Mouse (Mus musculus): Measurements from ENCODE around the gene Strbp. TPM values are rescaled to one million over a fixed set of nuclear protein-coding genes. Genes with fewer than 3 reads are reported as not detected.

Strbp gene
- polyA plus RNA-seq, 1 experiment from 2014 or later: 57.2 TPM

DNA sequence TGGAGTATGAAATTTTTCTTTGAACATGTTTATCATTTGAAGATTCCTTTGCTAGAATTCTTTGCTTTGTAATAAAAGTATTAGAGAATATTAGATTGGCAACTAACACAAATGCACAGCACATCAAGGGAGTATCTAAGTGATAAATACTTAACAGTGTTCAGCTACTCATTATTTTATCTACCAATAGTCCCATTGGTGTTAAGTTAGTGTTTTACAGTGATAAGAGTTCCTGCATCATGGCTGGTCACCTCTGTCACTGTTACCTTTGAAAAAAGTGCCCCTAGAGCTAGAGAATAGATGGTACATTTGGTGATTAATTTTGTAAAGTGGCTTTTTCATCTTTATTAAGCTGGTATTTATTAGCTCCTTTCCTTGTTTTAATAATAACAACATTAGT is 217.3 kb downstream of the Strbp start:
- H3K4me1 ChIP-seq (ENCODE audit: control insufficient read depth, insufficient read depth, low read length): no peaks in the 10 kb centered on the region
- ATAC-seq (ENCODE audit: low FRiP score, low TSS enrichment): no peak
- H3K4me3 ChIP-seq (ENCODE audit: low read length): no peak overlapping the region
- no peaks in the 10 kb centered on the region for H3K9me3 ChIP-seq (ENCODE audit: control insufficient read depth, low read length)
- H3K27ac ChIP-seq (ENCODE audit: low read depth, low read length): no peak overlapping the region
- no peaks in the 10 kb centered on the region for H3K27me3 ChIP-seq (ENCODE audit: control insufficient read depth, insufficient read depth, low read length)
- no peak overlapping the region for H3K4me2 ChIP-seq (replicated peaks; ENCODE audit: low read depth, low read length)
- peaks cover 56% of the 10 kb centered on the region for H3K36me3 ChIP-seq (ENCODE audit: control insufficient read depth, insufficient read depth, low read length)
- H3K9ac ChIP-seq (ENCODE audit: low read depth, low read length): no peak overlapping the region

GRCm38 (mm10) chr2:37485370-37485769 is 218.3 kb downstream of the Strbp start:
- no peak overlapping the region for H3K9ac ChIP-seq (ENCODE audit: low read depth, low read length)
- WGBS: 84% methylated on average over 1 of the region's 1 CpGs
- no peaks in the 10 kb centered on the region for H3K4me1 ChIP-seq (ENCODE audit: control insufficient read depth, insufficient read depth, low read length)
- H3K27ac ChIP-seq (ENCODE audit: low read depth, low read length): no peak overlapping the region
- no peak overlapping the region for H3K4me2 ChIP-seq (replicated peaks; ENCODE audit: low read depth, low read length)
- H3K9me3 ChIP-seq (ENCODE audit: control insufficient read depth, low read length): no peaks in the 10 kb centered on the region
- H3K4me3 ChIP-seq (ENCODE audit: low read length): no peak overlapping the region
- no peaks in the 10 kb centered on the region for H3K27me3 ChIP-seq (ENCODE audit: control insufficient read depth, insufficient read depth, low read length)
- peaks cover 56% of the 10 kb centered on the region for H3K36me3 ChIP-seq (ENCODE audit: control insufficient read depth, insufficient read depth, low read length)
- no peak for ATAC-seq (ENCODE audit: low FRiP score, low TSS enrichment)

- Histone ChIP-seq H3K27ac (ENCODE audit: low read depth, low read length) (no peak overlapping the region), H3K27me3 (ENCODE audit: control insufficient read depth, insufficient read depth, low read length) (no peaks in the 10 kb centered on the region), H3K4me2 (replicated peaks; ENCODE audit: low read depth, low read length) (no peak overlapping the region), H3K9ac (ENCODE audit: low read depth, low read length) (no peak overlapping the region), H3K4me3 (ENCODE audit: low read length) (no peak overlapping the region), H3K4me1 (ENCODE audit: control insufficient read depth, insufficient read depth, low read length) (no peaks in the 10 kb centered on the region), H3K36me3 (ENCODE audit: control insufficient read depth, insufficient read depth, low read length) (peaks cover 47% of the 10 kb centered on the region), H3K9me3 (ENCODE audit: control insufficient read depth, low read length) (no peaks in the 10 kb centered on the region)
- WGBS: 85% methylated on average over 2 of the region's 2 CpGs
- no peak for ATAC-seq (ENCODE audit: low FRiP score, low TSS enrichment)
Observed at GRCm38 (mm10) chr2:37484165-37484564, 219.5 kb downstream of the Strbp start.

DNA sequence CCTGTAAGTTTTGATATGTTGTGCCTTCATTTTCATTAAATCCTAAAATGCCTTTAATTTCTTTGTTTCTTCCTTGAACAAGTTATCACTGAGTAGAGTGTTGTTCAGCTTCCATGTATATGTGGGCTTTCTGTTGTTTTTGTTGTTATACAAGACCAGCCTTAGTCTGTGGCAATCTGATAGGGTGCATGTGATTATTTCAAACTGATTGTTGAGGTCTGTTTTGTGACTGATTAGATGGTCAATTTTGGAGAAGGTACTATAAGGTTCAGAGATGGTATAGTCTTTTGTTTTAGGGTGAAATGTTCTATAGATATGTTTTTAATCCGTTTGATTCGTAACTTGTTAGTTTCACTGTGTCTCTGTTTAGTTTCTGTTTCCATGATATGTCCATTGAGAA is 223.6 kb downstream of the Strbp start:
- Histone ChIP-seq H3K9me3 (ENCODE audit: control insufficient read depth, low read length) (no peaks in the 10 kb centered on the region), H3K27me3 (ENCODE audit: control insufficient read depth, insufficient read depth, low read length) (no peaks in the 10 kb centered on the region)

DNA sequence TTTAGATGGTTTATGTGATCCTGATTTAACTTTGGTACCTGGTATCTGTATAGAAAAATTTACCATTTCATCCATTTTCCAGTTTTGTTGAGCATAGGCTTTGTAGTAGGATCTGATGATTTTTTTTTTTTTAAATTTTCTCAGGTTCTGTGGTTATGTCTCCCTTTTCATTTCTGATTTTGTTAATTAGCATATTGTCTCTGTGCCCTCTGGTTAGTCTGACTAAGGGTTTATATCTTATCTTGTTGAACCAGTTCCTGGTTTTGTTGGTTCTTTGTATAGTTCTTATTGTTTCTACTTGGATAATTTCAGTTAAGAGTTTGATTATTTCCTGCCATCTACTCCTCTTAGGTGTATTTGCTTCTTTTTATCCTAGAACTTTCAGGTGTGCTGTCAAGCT is 224.1 kb downstream of the Strbp start:
- Histone ChIP-seq H3K4me3 (ENCODE audit: low read length) (no peak overlapping the region), H3K36me3 (ENCODE audit: control insufficient read depth, insufficient read depth, low read length) (peaks cover 39% of the 10 kb centered on the region), H3K27ac (ENCODE audit: low read depth, low read length) (no peak overlapping the region), H3K4me1 (ENCODE audit: control insufficient read depth, insufficient read depth, low read length) (no peaks in the 10 kb centered on the region), H3K27me3 (ENCODE audit: control insufficient read depth, insufficient read depth, low read length) (no peaks in the 10 kb centered on the region), H3K4me2 (replicated peaks; ENCODE audit: low read depth, low read length) (no peak overlapping the region), H3K9me3 (ENCODE audit: control insufficient read depth, low read length) (no peaks in the 10 kb centered on the region), H3K9ac (ENCODE audit: low read depth, low read length) (no peak overlapping the region)
- ATAC-seq (ENCODE audit: low FRiP score, low TSS enrichment): no peak

More for the DNA sequence above, 223.6 kb downstream of the Strbp start:
- 96% methylated on average over 2 of the region's 2 CpGs for WGBS
- H3K4me1 ChIP-seq (ENCODE audit: control insufficient read depth, insufficient read depth, low read length): no peaks in the 10 kb centered on the region
- no peak for ATAC-seq (ENCODE audit: low FRiP score, low TSS enrichment)
- no peak overlapping the region for H3K27ac ChIP-seq (ENCODE audit: low read depth, low read length)
- H3K4me3 ChIP-seq (ENCODE audit: low read length): no peak overlapping the region
- no peak overlapping the region for H3K4me2 ChIP-seq (replicated peaks; ENCODE audit: low read depth, low read length)
- H3K36me3 ChIP-seq (ENCODE audit: control insufficient read depth, insufficient read depth, low read length): peaks cover 41% of the 10 kb centered on the region
- H3K9ac ChIP-seq (ENCODE audit: low read depth, low read length): no peak overlapping the region

- no peaks in the 10 kb centered on the region for H3K27me3 ChIP-seq (ENCODE audit: control insufficient read depth, insufficient read depth, low read length)
- H3K36me3 ChIP-seq (ENCODE audit: control insufficient read depth, insufficient read depth, low read length): peaks cover 14% of the 10 kb centered on the region; the same call in 1 of the 2 replicates
- no peak overlapping the region for H3K9ac ChIP-seq (ENCODE audit: low read depth, low read length)
- H3K4me2 ChIP-seq (replicated peaks; ENCODE audit: low read depth, low read length): no peak overlapping the region
- no peak overlapping the region for H3K27ac ChIP-seq (ENCODE audit: low read depth, low read length)
- H3K9me3 ChIP-seq (ENCODE audit: control insufficient read depth, low read length): no peaks in the 10 kb centered on the region
- no peak for ATAC-seq (ENCODE audit: low FRiP score, low TSS enrichment)
- no peak overlapping the region for H3K4me3 ChIP-seq (ENCODE audit: low read length)
- H3K4me1 ChIP-seq (ENCODE audit: control insufficient read depth, insufficient read depth, low read length): no peaks in the 10 kb centered on the region
- 96% methylated on average over 4 of the region's 4 CpGs for WGBS
Observed at GRCm38 (mm10) chr2:37466266-37466665, 237.4 kb downstream of the Strbp start.

GRCm38 (mm10) chr2:37460707-37461106 is 243.0 kb downstream of the Strbp start:
- Histone ChIP-seq H3K9me3 (ENCODE audit: control insufficient read depth, low read length) (no peaks in the 10 kb centered on the region), H3K4me2 (replicated peaks; ENCODE audit: low read depth, low read length) (no peak overlapping the region), H3K9ac (ENCODE audit: low read depth, low read length) (no peak overlapping the region), H3K4me3 (ENCODE audit: low read length) (no peak overlapping the region), H3K27ac (ENCODE audit: low read depth, low read length) (no peak overlapping the region), H3K27me3 (ENCODE audit: control insufficient read depth, insufficient read depth, low read length) (no peaks in the 10 kb centered on the region), H3K4me1 (ENCODE audit: control insufficient read depth, insufficient read depth, low read length) (no peaks in the 10 kb centered on the region), H3K36me3 (ENCODE audit: control insufficient read depth, insufficient read depth, low read length) (no peaks in the 10 kb centered on the region)
- ATAC-seq (ENCODE audit: low FRiP score, low TSS enrichment): no peak
- 94% methylated on average over 4 of the region's 4 CpGs for WGBS

- H3K27ac ChIP-seq (ENCODE audit: low read depth, low read length): peak overlapping the region; percentile 66
- H3K9ac ChIP-seq (ENCODE audit: low read depth, low read length): peak overlapping the region; percentile 93
- no peaks in the 10 kb centered on the region for H3K36me3 ChIP-seq (ENCODE audit: control insufficient read depth, insufficient read depth, low read length)
- peaks cover 9% of the 10 kb centered on the region for H3K4me1 ChIP-seq (ENCODE audit: control insufficient read depth, insufficient read depth, low read length)
- 0% methylated on average over 18 of the region's 24 CpGs for WGBS
- H3K4me3 ChIP-seq (ENCODE audit: low read length): peak overlapping the region; percentile 93
- H3K27me3 ChIP-seq (ENCODE audit: control insufficient read depth, insufficient read depth, low read length): no peaks in the 10 kb centered on the region
- H3K9me3 ChIP-seq (ENCODE audit: control insufficient read depth, low read length): no peaks in the 10 kb centered on the region
- peak overlapping the region; percentile 85 for H3K4me2 ChIP-seq (replicated peaks; ENCODE audit: low read depth, low read length)
- peak; percentile 85 for ATAC-seq (ENCODE audit: low FRiP score, low TSS enrichment)
Observed at GRCm38 (mm10) chr2:37452376-37452760, 251.3 kb downstream of the Strbp start.

- ATAC-seq (ENCODE audit: low FRiP score, low TSS enrichment): peak; percentile 99
Observed at GRCm38 (mm10) chr2:37451667-37452375, 251.8 kb downstream of the Strbp start.

More at GRCm38 (mm10) chr2:37451667-37452375, 251.8 kb downstream of the Strbp start:
- Histone ChIP-seq H3K27me3 (ENCODE audit: control insufficient read depth, insufficient read depth, low read length) (no peaks in the 10 kb centered on the region), H3K9ac (ENCODE audit: low read depth, low read length) (peak overlapping the region; percentile 93), H3K9me3 (ENCODE audit: control insufficient read depth, low read length) (no peaks in the 10 kb centered on the region), H3K27ac (ENCODE audit: low read depth, low read length) (peak overlapping the region; percentile 66), H3K4me2 (replicated peaks; ENCODE audit: low read depth, low read length) (peak overlapping the region; percentile 85), H3K4me3 (ENCODE audit: low read length) (peak overlapping the region; percentile 93), H3K4me1 (ENCODE audit: control insufficient read depth, insufficient read depth, low read length) (peaks cover 9% of the 10 kb centered on the region), H3K36me3 (ENCODE audit: control insufficient read depth, insufficient read depth, low read length) (no peaks in the 10 kb centered on the region)
- 9% methylated on average over 38 of the region's 44 CpGs for WGBS
